Mouse (Mus musculus) forebrain, embryonic 14.5 days (tissue): Measurements from ENCODE around the gene Lrrc8c. TPM values are rescaled to one million over a fixed set of nuclear protein-coding genes. Genes with fewer than 3 reads are reported as not detected.

Source experiments
- ATAC-seq: fragments of 200-750 bp; cut with Nextera tagmentation; 2 replicates; pipeline ENCODE4 v1.8.0; 2017; ENCODE audit warnings: mild to moderate bottlenecking, moderate library complexity
- DNase-seq: peaks from one replicate; pipeline ENCODE4 v3.0.0-alpha.2; 2015; ENCODE audit warnings: low spot score
- H3K27ac ChIP-seq: fragments of 300-500 bp; sonication (generic); 2 replicates; pipeline ENCODE4 v1.5.1; 2014; ENCODE audit warnings: low read depth, mild to moderate bottlenecking, control low read depth, low read length, moderate library complexity
- H3K27me3 ChIP-seq: fragments of 300-500 bp; sonication (generic); replicated peaks from 2 replicates; pipeline ENCODE4 v1.6.1; 2014; ENCODE audit warnings: low read length, control low read depth, mixed read lengths; ENCODE audit not compliant: control insufficient read depth, insufficient read depth
- H3K36me3 ChIP-seq: fragments of 300-500 bp; sonication (generic); 2 replicates; pipeline ENCODE4 v1.6.1; 2014; ENCODE audit warnings: low read length, control low read depth; ENCODE audit not compliant: control insufficient read depth, insufficient read depth
- H3K4me1 ChIP-seq: fragments of 300-500 bp; sonication (generic); 2 replicates; pipeline ENCODE4 v1.6.1; 2014; ENCODE audit warnings: antibody characterized with exemption, low read length, control low read depth; ENCODE audit not compliant: control insufficient read depth, insufficient read depth
- H3K4me2 ChIP-seq: fragments of 300-500 bp; sonication (generic); 2 replicates; pipeline ENCODE4 v1.6.1; 2014; ENCODE audit warnings: mild to moderate bottlenecking, control low read depth, low read length
- H3K4me3 ChIP-seq: fragments of 300-500 bp; sonication (generic); 2 replicates; pipeline ENCODE4 v1.5.1; 2014; ENCODE audit warnings: low read depth, low read length, control low read depth
- H3K9ac ChIP-seq: fragments of 300-500 bp; sonication (generic); 2 replicates; pipeline ENCODE4 v1.6.1; 2014; ENCODE audit warnings: mild to moderate bottlenecking, low read length, control low read depth, moderate library complexity
- H3K9me3 ChIP-seq: fragments of 300-500 bp; sonication (generic); replicated peaks from 2 replicates; pipeline ENCODE4 v1.6.1; 2016; ENCODE audit warnings: low read length, control low read depth, mixed read lengths; ENCODE audit not compliant: control insufficient read depth
- WGBS: fragments of 180-500 bp; shearing (Covaris S2); extraction: QIAGEN DNeasy Blood & Tissue Kit; methylation state at CpG from one replicate; pipeline ENCODE4 v1.1.7; 2014; 5-methylcytosine and 5-hydroxymethylcytosine counted together
- polyA plus RNA-seq: library from polyadenylated mRNA; unstranded; fragments of >200 nt; fragmentation: Nextera tagmentation; extraction: Ambion mirVana; gene quantifications from 2 replicates; pipeline ENCODE4 v1.2.1, GENCODE M21; 2014

The Lrrc8c gene
- polyA plus RNA-seq, 1 experiment from 2014 or later, result 8.6 TPM

DNA sequence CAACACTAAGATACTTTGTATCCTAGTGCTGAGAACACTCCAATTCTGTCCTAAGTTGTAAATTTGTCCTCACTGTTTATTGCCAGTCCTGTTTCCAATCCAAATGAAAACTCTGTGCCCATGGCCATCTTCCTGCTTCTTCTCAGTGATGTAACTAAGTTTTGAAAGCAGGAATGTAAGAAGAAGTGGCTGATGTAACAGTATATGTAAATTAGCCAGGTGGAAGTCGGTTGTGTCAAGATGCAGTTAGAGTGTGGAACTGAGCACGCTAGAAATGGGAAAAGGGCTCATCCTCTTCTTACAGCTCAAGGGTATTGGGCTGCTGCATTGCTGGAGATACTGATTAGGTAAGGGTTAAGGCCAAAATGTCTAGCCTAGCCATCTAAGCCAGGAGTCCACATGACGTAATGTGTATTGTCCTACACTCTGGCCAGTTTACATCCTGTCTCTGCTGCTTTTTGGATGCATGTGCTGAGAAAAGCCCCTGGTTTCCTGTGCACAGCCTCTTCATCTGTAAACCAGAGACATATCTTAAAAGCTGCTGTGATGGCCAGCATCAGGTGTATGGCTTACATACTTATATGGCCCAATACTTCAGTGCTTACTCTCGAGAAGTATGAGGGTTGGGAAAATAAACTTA, 104.0 kb downstream of the Lrrc8c start:
- WGBS, result 77% methylated on average over 4 of the region's 4 CpGs
- no peak overlapping the region for H3K9ac ChIP-seq

DNA sequence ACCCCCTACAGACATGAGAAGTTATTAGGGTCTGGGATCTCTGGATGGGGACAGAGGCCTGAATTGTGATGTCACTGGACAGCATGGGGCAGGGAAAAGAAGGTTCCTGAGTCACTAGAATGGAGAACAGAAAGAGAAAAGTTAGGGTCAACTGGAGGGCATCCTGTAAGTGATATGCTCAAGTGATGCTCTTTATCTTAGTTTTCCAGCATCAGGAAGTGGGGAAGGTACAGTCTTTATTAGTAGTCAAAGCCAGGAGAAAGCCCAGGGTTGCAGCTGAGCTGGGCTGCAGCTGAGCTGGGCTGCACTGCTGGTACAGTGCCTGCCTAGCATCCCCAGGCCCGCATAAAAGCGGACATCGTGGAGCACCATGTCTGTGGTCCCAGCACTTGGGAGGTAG, 105.1 kb downstream of the Lrrc8c start:
- Histone ChIP-seq H3K4me2 (no peak overlapping the region), H3K9me3 (no peaks in the 10 kb centered on the region), H3K27ac (no peak overlapping the region), H3K4me1 (no peaks in the 10 kb centered on the region), H3K36me3 (no peaks in the 10 kb centered on the region), H3K27me3 (no peaks in the 10 kb centered on the region), H3K4me3 (no peak overlapping the region), H3K9ac (no peak overlapping the region)
- ATAC-seq, result no peak
- 90% methylated on average over 3 of the region's 3 CpGs for WGBS
- DNase-seq, result no peak

More for the DNA sequence above, 104.0 kb downstream of the Lrrc8c start:
- Histone ChIP-seq H3K4me3 (no peak overlapping the region), H3K27ac (no peak overlapping the region), H3K27me3 (no peaks in the 10 kb centered on the region), H3K36me3 (no peaks in the 10 kb centered on the region), H3K9me3 (no peaks in the 10 kb centered on the region), H3K4me1 (no peaks in the 10 kb centered on the region), H3K4me2 (no peak overlapping the region)
- DNase-seq (no peak), ATAC-seq (no peak)

DNA sequence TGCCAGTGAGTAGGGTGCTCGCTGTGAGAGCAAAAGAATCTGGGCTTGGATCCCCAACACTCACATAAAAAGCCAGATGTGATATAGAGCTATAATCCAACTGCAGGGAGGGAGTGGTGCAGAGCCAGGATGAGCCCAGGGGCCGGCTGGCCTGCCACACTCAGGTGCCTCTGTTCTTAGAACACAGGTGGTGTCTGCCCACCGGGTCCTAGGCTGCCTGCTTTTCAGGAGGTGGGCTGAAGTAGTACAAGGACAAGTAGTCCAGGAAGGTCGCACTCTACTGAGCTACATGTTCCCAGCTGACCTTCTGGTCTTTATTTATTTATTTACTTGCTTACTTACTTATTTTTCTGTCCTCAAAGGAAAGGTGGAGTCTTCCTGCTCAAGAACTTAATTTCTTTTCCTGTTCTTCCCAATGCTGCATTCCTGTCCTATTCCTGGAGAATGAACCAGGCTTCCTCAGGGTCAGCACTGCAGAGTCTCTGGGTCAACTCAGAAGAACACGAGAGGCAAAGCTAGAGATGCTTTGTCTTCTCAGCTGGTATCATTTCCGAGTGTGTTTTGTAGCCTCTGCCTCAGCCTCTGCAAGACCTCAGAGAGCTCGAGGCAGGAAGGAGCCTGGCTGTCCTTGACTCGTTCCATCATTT, 106.4 kb downstream of the Lrrc8c start:
- WGBS, result 84% methylated on average over 8 of the region's 8 CpGs
- H3K4me3 ChIP-seq, result no peak overlapping the region

DNA sequence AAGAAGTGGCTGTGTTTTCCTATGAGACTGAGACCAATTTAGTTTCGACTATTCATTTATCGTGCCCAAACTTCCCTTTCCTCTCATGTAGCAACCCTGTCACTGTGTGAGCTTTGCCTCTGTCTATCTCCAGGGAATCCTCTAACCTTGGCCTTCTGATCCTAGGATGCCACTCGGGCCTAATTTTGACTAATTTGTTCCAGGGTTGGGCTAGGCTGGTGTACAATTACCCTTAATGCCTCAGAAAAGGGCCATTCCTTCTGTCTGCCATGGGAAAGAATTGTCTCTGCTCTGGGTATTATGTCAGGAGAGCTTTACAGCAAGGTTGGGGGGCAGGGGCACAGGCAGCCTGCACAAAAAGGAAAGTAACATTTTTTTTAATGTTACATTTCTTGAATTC, 107.2 kb downstream of the Lrrc8c start:
- Histone ChIP-seq H3K4me1 (no peaks in the 10 kb centered on the region), H3K27me3 (no peaks in the 10 kb centered on the region), H3K9ac (no peak overlapping the region), H3K4me2 (no peak overlapping the region), H3K36me3 (no peaks in the 10 kb centered on the region), H3K9me3 (no peaks in the 10 kb centered on the region), H3K4me3 (no peak overlapping the region), H3K27ac (no peak overlapping the region)
- ATAC-seq, result no peak
- 60% methylated on average over 3 of the region's 3 CpGs for WGBS
- DNase-seq, result no peak

More for the DNA sequence above, 106.4 kb downstream of the Lrrc8c start:
- no peak overlapping the region for H3K4me2 ChIP-seq
- no peaks in the 10 kb centered on the region for H3K9me3 ChIP-seq
- H3K27me3 ChIP-seq, result no peaks in the 10 kb centered on the region
- H3K36me3 ChIP-seq, result no peaks in the 10 kb centered on the region
- no peak overlapping the region for H3K9ac ChIP-seq
- no peak overlapping the region for H3K27ac ChIP-seq
- DNase-seq (no peak), ATAC-seq (no peak)
- H3K4me1 ChIP-seq, result no peaks in the 10 kb centered on the region

DNA sequence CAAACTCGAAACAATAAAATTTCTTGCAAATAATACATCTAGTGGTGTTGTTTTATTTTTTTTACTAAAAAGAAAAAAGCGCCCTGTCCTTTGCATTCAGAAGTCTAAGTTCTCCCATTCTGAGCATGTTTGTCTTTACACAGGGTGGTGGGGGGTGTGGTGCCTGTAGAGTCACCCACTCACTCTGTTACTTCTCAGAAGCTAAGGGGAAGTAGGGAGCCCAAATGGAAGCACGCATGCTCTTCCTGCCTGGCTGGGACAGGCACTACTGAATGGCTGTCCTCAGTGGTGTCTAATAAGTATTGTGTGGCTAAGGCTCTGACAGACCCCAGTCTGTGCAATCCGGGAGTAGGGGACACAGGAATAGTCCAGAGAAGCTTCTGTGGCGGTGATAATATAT, 107.9 kb downstream of the Lrrc8c start:
- DNase-seq, result no peak
- Histone ChIP-seq H3K4me3 (no peak overlapping the region), H3K27ac (no peak overlapping the region), H3K27me3 (no peaks in the 10 kb centered on the region), H3K9me3 (no peaks in the 10 kb centered on the region), H3K36me3 (no peaks in the 10 kb centered on the region), H3K4me2 (no peak overlapping the region), H3K4me1 (no peaks in the 10 kb centered on the region), H3K9ac (no peak overlapping the region)
- ATAC-seq, result no peak
- WGBS, result 84% methylated on average over 5 of the region's 5 CpGs

DNA sequence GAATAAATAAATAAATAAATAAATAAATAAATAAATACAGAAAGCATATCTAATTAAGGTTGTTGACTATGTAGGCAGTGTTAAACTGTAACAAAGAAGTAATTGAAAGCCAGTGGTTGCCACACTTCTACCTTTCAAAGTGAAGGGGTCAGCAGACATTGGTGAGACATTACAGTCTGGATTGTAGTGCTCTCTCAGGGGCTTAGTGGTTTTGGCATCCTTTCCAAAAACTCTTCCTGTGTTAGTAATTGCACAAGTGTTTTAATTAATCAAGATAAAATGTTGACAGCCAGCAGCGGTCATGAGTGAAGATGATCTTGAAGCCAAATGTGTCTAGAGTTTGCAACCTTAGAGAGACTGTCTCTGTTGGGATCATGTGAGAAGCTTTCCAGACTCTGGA, 110.8 kb downstream of the Lrrc8c start:
- Histone ChIP-seq H3K4me2 (no peak overlapping the region), H3K4me1 (no peaks in the 10 kb centered on the region), H3K27ac (no peak overlapping the region), H3K9me3 (no peaks in the 10 kb centered on the region), H3K9ac (no peak overlapping the region), H3K36me3 (no peaks in the 10 kb centered on the region), H3K4me3 (no peak overlapping the region), H3K27me3 (no peaks in the 10 kb centered on the region)
- no peak for ATAC-seq
- DNase-seq, result no peak
- WGBS, result 97% methylated on average over 1 of the region's 1 CpGs

DNA sequence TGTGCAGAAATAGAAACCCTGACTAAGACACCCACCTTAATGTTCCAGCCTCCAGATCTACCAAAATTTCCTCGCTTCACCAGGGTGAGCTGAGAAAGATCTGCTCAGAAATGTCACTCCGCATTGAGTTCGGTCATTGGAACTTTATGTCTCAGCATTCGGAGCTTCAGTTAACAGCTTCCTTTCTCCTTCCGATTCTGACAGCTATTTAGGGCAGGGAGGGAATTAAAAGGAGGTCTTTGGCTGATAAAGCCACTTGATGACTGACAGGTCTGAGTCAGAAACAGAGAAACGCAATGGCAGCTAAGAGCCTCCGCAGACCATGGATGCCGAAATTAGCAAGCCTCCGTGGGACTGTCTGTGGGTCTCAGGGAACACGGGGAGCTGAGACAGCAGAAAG, 112.9 kb downstream of the Lrrc8c start:
- DNase-seq (no peak), ATAC-seq (no peak)
- WGBS, result 91% methylated on average over 10 of the region's 10 CpGs
- no peak overlapping the region for H3K27ac ChIP-seq
- no peaks in the 10 kb centered on the region for H3K4me1 ChIP-seq
- no peaks in the 10 kb centered on the region for H3K9me3 ChIP-seq
- no peak overlapping the region for H3K9ac ChIP-seq
- H3K36me3 ChIP-seq, result no peaks in the 10 kb centered on the region
- H3K27me3 ChIP-seq, result no peaks in the 10 kb centered on the region
- no peak overlapping the region for H3K4me3 ChIP-seq
- H3K4me2 ChIP-seq, result no peak overlapping the region

DNA sequence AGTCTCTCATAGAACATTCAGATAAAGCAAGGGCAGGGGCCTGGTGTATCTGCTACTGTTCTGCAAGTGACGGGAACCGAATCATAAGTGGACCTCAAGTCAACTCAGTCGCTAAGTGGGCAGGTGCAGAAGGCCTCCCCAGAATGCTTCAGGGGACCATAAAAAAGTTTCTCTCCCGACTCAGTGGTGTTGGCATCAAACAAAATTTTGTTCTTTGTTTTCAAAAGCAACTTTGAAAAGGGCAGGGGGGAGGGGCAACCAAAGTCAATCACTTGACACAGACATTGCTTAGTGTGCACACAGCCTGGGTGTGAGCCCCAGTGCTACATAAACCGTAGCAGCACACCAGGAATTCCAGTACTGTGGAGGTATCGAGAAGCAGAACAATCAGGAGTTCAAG, 116.4 kb downstream of the Lrrc8c start:
- H3K9ac ChIP-seq, result no peak overlapping the region
- no peaks in the 10 kb centered on the region for H3K36me3 ChIP-seq
- H3K4me3 ChIP-seq, result no peak overlapping the region
- 76% methylated on average over 6 of the region's 6 CpGs for WGBS
- H3K27ac ChIP-seq, result no peak overlapping the region
- H3K4me1 ChIP-seq, result no peaks in the 10 kb centered on the region
- H3K27me3 ChIP-seq, result no peaks in the 10 kb centered on the region
- DNase-seq, result no peak
- no peak overlapping the region for H3K4me2 ChIP-seq
- ATAC-seq, result no peak
- no peaks in the 10 kb centered on the region for H3K9me3 ChIP-seq

DNA sequence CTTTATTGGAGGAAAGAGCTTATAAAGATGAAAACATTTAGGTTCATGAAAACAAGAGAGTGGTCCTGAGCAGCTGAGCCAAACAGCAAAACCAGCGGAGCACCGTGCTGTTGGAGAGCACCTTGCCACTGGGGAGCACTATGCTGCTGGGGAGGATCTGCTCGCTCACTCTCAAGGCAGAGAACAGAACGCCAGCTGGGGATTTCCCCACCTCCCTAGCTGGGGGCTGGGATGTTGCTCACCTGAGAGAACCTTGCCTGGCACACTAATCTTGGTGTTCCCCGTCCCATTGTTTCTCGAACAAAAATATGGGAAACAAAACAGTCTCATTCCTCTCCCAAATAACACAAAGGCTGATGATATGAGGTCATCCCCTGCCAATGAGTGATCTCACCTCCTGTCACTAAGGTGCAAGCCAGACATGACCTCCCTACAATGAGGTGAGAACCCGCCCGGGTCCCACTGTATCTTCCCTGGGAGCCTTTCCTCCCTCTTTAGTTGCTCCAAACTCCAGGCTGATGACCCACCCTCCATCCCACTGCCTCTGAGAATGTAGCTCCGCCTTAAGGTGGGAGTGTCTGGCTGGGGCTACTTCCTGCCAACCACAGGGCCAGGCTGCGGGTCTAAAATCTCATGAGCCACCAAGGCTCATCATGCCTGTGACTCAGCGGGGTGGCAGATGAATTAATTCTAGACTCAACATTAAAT, 117.5 kb downstream of the Lrrc8c start:
- no peaks in the 10 kb centered on the region for H3K9me3 ChIP-seq
- DNase-seq (no peak), ATAC-seq (no peak)
- H3K9ac ChIP-seq, result no peak overlapping the region
- H3K4me3 ChIP-seq, result no peak overlapping the region
- H3K36me3 ChIP-seq, result no peaks in the 10 kb centered on the region
- H3K27me3 ChIP-seq, result no peaks in the 10 kb centered on the region
- H3K4me1 ChIP-seq, result no peaks in the 10 kb centered on the region
- no peak overlapping the region for H3K27ac ChIP-seq
- no peak overlapping the region for H3K4me2 ChIP-seq
- 86% methylated on average over 11 of the region's 11 CpGs for WGBS
